Mouse (Mus musculus): ENCODE results near the gene Mrpl51. TPM values are rescaled to one million over a fixed set of nuclear protein-coding genes. Genes with fewer than 3 reads are reported as not detected.

The Mrpl51 gene
- 10 to 100 TPM; 69.1 to 74.5 TPM for total RNA-seq (2021)
- long read RNA-seq, experiment 1, transcript Mrpl51-201 (3 exons, 3,427 nt) = major isoform, 20 of 26 reads
- long read RNA-seq, experiment 1, partial matches to known transcripts = 5 of 26 reads
- long read RNA-seq, experiment 1, other reads (novel, unspliced or antisense) = 0 of 26 reads
- long read RNA-seq, experiment 2, transcript Mrpl51-201 (3 exons, 3,427 nt) = major isoform, 14 of 18 reads
- long read RNA-seq, experiment 2, partial matches to known transcripts = 0 of 18 reads
- long read RNA-seq, experiment 2, other reads (novel, unspliced or antisense) = 2 of 18 reads

DNA sequence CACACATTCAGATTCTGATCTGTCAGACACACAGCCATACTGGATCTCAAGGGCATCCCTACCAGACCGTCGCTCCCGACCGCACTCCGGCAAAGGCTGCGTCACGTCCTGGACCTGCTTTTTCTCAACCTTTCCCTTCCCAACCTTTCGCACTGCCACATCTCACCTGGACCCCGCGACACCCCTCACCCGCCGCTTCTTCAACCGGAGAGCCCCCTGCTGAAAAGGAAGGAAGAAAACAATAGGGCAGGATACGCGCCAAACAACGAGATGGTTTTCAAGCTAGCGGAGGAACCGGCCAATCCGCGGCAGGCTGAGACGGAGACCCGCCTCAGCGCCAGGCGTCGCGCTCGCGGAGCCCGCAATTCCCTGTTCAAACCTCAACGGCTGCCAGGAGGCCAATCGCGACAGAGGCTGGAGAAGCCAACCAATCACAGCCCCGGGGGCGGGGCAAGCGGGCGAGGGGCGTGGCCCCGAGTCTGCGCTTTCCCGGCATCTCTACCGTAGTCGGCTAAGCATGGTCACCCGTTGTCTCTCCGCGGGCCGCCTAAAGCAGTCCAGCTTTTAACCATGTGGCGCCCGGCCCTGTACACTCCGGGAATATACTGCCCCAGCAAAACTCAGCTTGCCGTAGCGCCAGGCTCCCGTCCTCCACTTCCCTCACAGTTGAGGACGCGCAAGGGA lies at the start of gene Mrpl51, which contains the start of gene Ncapd2:
Gene Mrpl51 (plus strand): TSS at position 470 of the 684 bp plus-strand sequence.
Gene Ncapd2 (minus strand): TSS at position 370 of the 684 bp plus-strand sequence.
- peak within 1 kb of the TSS; percentile 96 for H3K27ac ChIP-seq
- TF ChIP-seq CTCF (IDR thresholded peaks at IDR 0.05) = peak; percentile 23; the same call in 1 of the 2 replicates
- intact Hi-C loops (cut with DNase I) = loop anchor here (1.0 to 2.0 kb wide), 3 partner anchors 23 to 80 kb away; partner anchors contain the start of genes Gapdh and Vamp1
- peak within 1 kb of the TSS; percentile 82 for H3K4me3 ChIP-seq
- peak; percentile 97 for DNase-seq (ENCODE audit: extremely low spot score in 1 of 2, low spot score in 2 of 2)

GRCm38 (mm10) chr6:125142436-125142835 lies 49.2 kb upstream of the Mrpl51 start:
- H3K27ac ChIP-seq = no peak overlapping the region
- no peak for DNase-seq (ENCODE audit: extremely low spot score in 1 of 2, low spot score in 2 of 2)
- intact Hi-C loops (cut with DNase I) = no loop called here
- no peak overlapping the region for H3K4me3 ChIP-seq
- TF ChIP-seq CTCF (IDR thresholded peaks at IDR 0.05) = no peak

DNA sequence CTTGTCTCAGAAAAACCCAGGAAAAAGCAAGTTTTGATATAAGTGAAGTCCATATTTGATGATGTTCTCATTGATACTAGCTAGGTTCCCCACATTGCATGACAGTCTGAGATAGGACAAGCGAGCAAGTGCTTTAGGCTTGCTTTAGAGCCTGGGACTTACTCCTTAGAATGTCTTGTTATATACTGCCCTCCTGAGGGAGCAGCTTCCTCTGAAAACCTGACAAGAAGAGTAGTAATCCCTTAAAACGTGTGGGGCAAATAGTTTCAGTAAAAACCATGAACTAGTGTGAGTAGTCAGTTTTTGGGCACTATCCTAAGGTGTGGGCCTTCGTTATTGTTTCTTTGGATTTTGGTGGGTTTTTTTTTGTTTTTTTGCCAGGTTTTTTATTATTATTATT lies 48.5 kb upstream of the Mrpl51 start:
- intact Hi-C loops (cut with DNase I) = no loop called here

GRCm38 (mm10) chr6:125143904-125144303 lies 47.7 kb upstream of the Mrpl51 start:
- no peak for TF ChIP-seq CTCF (IDR thresholded peaks at IDR 0.05)
- intact Hi-C loops (cut with DNase I) = no loop called here
- no peak overlapping the region for H3K27ac ChIP-seq
- no peak for DNase-seq (ENCODE audit: extremely low spot score in 1 of 2, low spot score in 2 of 2)
- no peak overlapping the region for H3K4me3 ChIP-seq

More for the DNA sequence above, 48.5 kb upstream of the Mrpl51 start:
- no peak overlapping the region for H3K4me3 ChIP-seq
- no peak overlapping the region for H3K27ac ChIP-seq
- DNase-seq (ENCODE audit: extremely low spot score in 1 of 2, low spot score in 2 of 2) = no peak
- no peak for TF ChIP-seq CTCF (IDR thresholded peaks at IDR 0.05)

- Histone ChIP-seq H3K4me3 (peak within 1 kb of the TSS; percentile 95), H3K27ac (peak within 1 kb of the TSS; percentile 97)
- peak; percentile 87 to 91 for DNase-seq (ENCODE audit: extremely low spot score in 1 of 2, low spot score in 2 of 2)
- TF ChIP-seq CTCF (IDR thresholded peaks at IDR 0.05) = peak; percentile 62
- intact Hi-C loops (cut with DNase I) = loop anchor here (5.0 kb wide), 1 partner anchor 127 kb away; no protein-coding TSS in a partner anchor
Observed at GRCm38 (mm10) chr6:125145001-125145400, 46.6 kb upstream of the Mrpl51 start, which contains the start of gene Iffo1. TSS of gene Iffo1 (plus strand) at chr6:125145241.

DNA sequence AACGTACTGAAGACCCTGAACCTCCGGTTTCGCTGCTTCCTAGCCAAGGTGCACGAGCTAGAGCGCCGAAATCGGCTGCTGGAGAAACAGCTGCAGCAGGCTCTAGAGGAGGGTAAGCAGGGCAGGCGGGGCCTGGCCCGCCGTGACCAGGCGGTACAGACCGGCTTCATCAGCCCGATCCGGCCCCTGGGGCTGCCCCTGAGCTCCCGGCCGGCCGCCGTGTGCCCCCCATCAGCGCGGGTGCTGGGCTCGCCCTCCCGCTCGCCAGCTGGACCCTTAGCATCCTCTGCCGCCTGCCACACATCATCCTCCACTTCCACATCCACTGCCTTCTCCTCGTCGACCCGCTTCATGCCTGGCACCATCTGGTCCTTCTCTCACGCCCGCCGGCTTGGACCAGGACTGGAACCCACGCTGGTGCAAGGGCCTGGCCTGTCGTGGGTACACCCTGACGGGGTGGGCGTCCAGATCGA lies 46.1 kb upstream of the Mrpl51 start:
- Histone ChIP-seq H3K4me3 (peak overlapping the region; percentile 95), H3K27ac (peak overlapping the region; percentile 97)
- intact Hi-C loops (cut with DNase I) = loop anchor here (5.0 kb wide), 1 partner anchor 127 kb away; no protein-coding TSS in a partner anchor
- no peak for TF ChIP-seq CTCF (IDR thresholded peaks at IDR 0.05)
- DNase-seq (ENCODE audit: extremely low spot score in 1 of 2, low spot score in 2 of 2) = peak; percentile 21 to 43

DNA sequence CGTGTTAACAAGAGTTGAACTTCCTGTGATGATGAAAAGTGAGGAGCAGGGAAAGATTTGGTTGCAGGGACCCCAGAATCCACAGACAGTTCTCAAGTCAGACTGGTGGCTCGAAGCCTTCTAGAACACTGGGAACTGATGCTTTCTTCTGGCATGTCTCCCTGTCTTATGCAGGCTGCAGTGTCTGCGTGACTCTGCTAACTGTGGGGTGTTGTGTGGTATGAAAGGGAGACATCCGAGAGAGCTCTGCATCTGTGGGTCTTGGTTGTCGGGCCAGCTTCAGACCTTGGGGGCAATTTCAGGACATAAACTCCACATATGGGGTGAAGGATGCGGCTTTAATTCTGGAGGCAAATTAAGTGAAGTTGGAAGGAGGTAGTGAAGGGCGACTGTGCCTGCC lies 45.5 kb upstream of the Mrpl51 start:
- intact Hi-C loops (cut with DNase I) = loop anchor here (5.0 kb wide), 1 partner anchor 126 kb away; no protein-coding TSS in a partner anchor
- DNase-seq (ENCODE audit: extremely low spot score in 1 of 2, low spot score in 2 of 2) = peak in 1 of 2 experiments; percentile 17
- no peak for TF ChIP-seq CTCF (IDR thresholded peaks at IDR 0.05)
- Histone ChIP-seq H3K27ac (peak overlapping the region; percentile 97), H3K4me3 (peak overlapping the region; percentile 95)

DNA sequence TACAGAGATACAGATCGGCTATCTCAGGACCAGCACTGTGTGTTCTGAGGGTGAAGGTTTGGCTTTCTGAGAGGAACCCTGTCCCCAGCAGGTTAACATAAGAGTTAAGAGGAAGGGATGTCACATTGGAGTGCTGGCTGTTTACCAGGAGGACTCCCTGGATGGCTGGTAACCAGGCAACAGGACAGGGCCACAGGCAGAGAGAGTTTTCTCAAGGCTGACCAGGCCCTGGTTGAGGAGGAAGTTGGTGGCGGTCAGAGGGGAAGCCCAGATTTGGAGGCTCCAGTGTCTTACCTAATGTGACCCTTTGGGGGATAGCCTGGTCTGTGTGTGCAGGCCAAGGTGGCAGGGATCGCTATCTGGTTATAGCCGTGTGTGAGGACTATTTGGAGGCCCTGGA lies 44.8 kb upstream of the Mrpl51 start:
- peak in 1 of 2 experiments; percentile 33 for DNase-seq (ENCODE audit: extremely low spot score in 1 of 2, low spot score in 2 of 2)
- intact Hi-C loops (cut with DNase I) = loop anchor here (5.0 kb wide), 1 partner anchor 126 kb away; no protein-coding TSS in a partner anchor
- no peak for TF ChIP-seq CTCF (IDR thresholded peaks at IDR 0.05)
- Histone ChIP-seq H3K4me3 (peak overlapping the region; percentile 95), H3K27ac (peak overlapping the region; percentile 97)

GRCm38 (mm10) chr6:125147329-125147728 lies 44.3 kb upstream of the Mrpl51 start:
- peak in 1 of 2 experiments; percentile 27 for DNase-seq (ENCODE audit: extremely low spot score in 1 of 2, low spot score in 2 of 2)
- H3K4me3 ChIP-seq = peak overlapping the region; percentile 95
- intact Hi-C loops (cut with DNase I) = loop anchor here (5.0 kb wide), 1 partner anchor 125 kb away; no protein-coding TSS in a partner anchor

DNA sequence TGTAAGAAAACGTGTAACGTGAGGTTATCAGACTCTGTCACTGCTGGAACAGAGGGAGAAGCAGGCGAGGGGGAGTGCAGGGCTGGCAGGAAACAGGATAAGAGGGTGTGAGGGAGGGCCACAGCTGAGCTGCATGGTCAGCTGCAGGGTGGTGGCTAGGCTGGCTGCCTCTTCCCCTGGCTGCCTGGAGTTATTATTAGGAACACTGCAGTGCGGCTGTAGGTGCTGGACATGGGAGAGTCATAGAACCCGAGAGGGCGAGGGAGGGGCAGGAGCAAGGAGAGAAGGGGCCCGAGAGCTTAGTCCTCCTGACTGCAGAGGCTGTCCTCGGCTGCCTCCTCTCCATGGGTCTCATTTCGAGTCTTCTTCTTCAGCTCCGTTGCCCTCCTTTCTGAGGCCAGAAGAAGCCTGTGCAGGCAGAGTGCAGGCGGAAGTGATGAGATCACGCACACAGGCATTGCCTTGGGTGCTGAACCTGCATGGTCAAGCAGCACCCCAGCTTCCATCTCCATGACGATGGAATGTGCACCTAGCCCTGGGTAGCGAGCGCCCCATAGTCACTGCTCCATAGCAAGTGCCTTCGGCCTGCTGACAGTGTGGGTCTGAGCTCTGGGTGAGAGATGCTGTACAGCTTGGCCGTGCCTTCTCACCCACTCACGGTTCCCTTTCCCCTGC lies 43.2 kb upstream of the Mrpl51 start:
- intact Hi-C loops (cut with DNase I) = loop anchor here (1.0 to 5.0 kb wide), 2 partner anchors 17 to 124 kb away; no protein-coding TSS in a partner anchor

More at GRCm38 (mm10) chr6:125147329-125147728, 44.3 kb upstream of the Mrpl51 start:
- H3K27ac ChIP-seq = peak overlapping the region; percentile 97
- TF ChIP-seq CTCF (IDR thresholded peaks at IDR 0.05) = no peak

More for the DNA sequence above, 43.2 kb upstream of the Mrpl51 start:
- DNase-seq (ENCODE audit: extremely low spot score in 1 of 2, low spot score in 2 of 2) = peak; percentile 46 to 57
- no peak for TF ChIP-seq CTCF (IDR thresholded peaks at IDR 0.05)
- Histone ChIP-seq H3K4me3 (peak overlapping the region; percentile 95), H3K27ac (peak overlapping the region; percentile 97)
